Mouse (Mus musculus) fat pad, adult 2 months (tissue): ENCODE data around the gene Kansl1l.

Experiments used
- DNase-seq: peaks from one replicate; pipeline ENCODE4 v3.0.0-alpha.2; 2011; ENCODE audit warnings: low read depth, low spot score; ENCODE audit errors: extremely low read depth

Gene Kansl1l

GRCm38 (mm10) chr1:66817453-66817839 is at the start of gene Kansl1l:
Gene Kansl1l (minus strand): TSS chr1:66817562.
- DNase-seq = no peak

GRCm38 (mm10) chr1:66865633-66866032 is 48.3 kb upstream of the Kansl1l start:
- DNase-seq = no peak

- no peak for DNase-seq
These were observed 46.6 kb upstream of the Kansl1l start for GRCm38 (mm10) chr1:66863741-66864495.

- DNase-seq = no peak
These were observed 45.5 kb upstream of the Kansl1l start, which contains the start of gene Acadl for GRCm38 (mm10) chr1:66862712-66863511. Gene Acadl (minus strand): TSS chr1:66863277.

GRCm38 (mm10) chr1:66861764-66862672 is 44.7 kb upstream of the Kansl1l start:
- DNase-seq = peak; percentile 68

GRCm38 (mm10) chr1:66847506-66847905 is 30.1 kb upstream of the Kansl1l start:
- DNase-seq = no peak

GRCm38 (mm10) chr1:66845690-66846318 is 28.4 kb upstream of the Kansl1l start:
- DNase-seq = no peak

- no peak for DNase-seq
These were observed 24.6 kb upstream of the Kansl1l start for GRCm38 (mm10) chr1:66841938-66842337.

- no peak for DNase-seq
These were observed 24.1 kb upstream of the Kansl1l start for GRCm38 (mm10) chr1:66841510-66841909.

- DNase-seq = no peak
These were observed 22.5 kb upstream of the Kansl1l start for GRCm38 (mm10) chr1:66839755-66840438.

- DNase-seq = no peak
These were observed 21.8 kb upstream of the Kansl1l start for GRCm38 (mm10) chr1:66839135-66839534.

- no peak for DNase-seq
These were observed 21.1 kb upstream of the Kansl1l start for GRCm38 (mm10) chr1:66838184-66839042.

GRCm38 (mm10) chr1:66837207-66837606 is 19.8 kb upstream of the Kansl1l start:
- no peak for DNase-seq

- no peak for DNase-seq
These were observed 15.3 kb upstream of the Kansl1l start for GRCm38 (mm10) chr1:66832636-66833165.

- DNase-seq = no peak
These were observed 14.7 kb upstream of the Kansl1l start for GRCm38 (mm10) chr1:66831824-66832600.

GRCm38 (mm10) chr1:66829400-66830080 is 12.2 kb upstream of the Kansl1l start:
- no peak for DNase-seq

- no peak for DNase-seq
These were observed 4.6 kb upstream of the Kansl1l start for GRCm38 (mm10) chr1:66821966-66822365.
